Mouse (Mus musculus) bone marrow, adult 2 months (tissue): ENCODE results near the gene Olfr267.

Source experiments
- CTCF ChIP-seq: fragments of 200-500 bp; IDR thresholded peaks from 2 replicates; pipeline ENCODE4 v1.5.1; 2011; ENCODE audit warnings: low read length, control low read depth; ENCODE audit not compliant: control insufficient read depth, insufficient read depth
- POLR2A ChIP-seq: fragments of 200-500 bp; IDR thresholded peaks from 2 replicates; pipeline ENCODE4 v1.6.1; 2011; ENCODE audit warnings: low read depth, mild to moderate bottlenecking, control low read depth, low read length, borderline replicate concordance; ENCODE audit not compliant: control insufficient read depth

- no peak for TF ChIP-seq POLR2A
- TF ChIP-seq CTCF: no peak
Observed at GRCm38 (mm10) chr4:58736867-58737633, 50.5 kb downstream of the Olfr267 start.
